Mouse (Mus musculus): Measurements from ENCODE around the gene Onecut3. TPM values are rescaled to one million over a fixed set of nuclear protein-coding genes. Genes with fewer than 3 reads are reported as not detected.

Onecut3 gene
- not detected in 2 replicates for total RNA-seq (2012; rRNA removed)

DNA sequence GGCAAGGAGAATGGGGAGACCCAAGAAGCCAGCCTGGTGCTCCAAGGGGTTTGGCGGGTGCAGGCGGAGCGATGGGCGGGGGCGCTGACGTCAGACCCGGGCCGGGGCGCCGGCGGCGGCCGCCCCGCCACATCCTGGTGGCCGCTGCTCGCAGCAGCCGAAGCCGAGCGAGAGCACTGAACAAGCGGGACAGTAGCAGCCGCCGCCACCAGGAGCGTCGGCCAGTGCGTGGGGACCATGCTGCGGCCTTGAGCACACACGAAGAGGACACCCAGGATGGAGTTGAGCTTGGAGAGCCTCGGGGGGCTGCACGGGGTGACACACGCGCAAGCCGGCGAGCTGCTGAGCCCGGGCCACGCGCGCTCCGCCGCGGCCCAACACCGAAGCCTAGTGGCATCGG, at the start of gene Onecut3:
TSS of gene Onecut3 (plus strand) at position 104 of the 400 bp plus-strand sequence.
- TF ChIP-seq MAFK (IDR thresholded peaks at IDR 0.05; ENCODE audit: insufficient read depth, low read depth, low read length): no peak
- no peak for TF ChIP-seq ZC3H11A (IDR thresholded peaks at IDR 0.05; ENCODE audit: borderline replicate concordance, low read depth, low read length)
- no peak for TF ChIP-seq CHD2 (IDR thresholded peaks at IDR 0.05; ENCODE audit: low read depth, low read length)
- TF ChIP-seq ZNF384 (IDR thresholded peaks at IDR 0.05; ENCODE audit: low read depth, low read length): no peak
- no peak for TF ChIP-seq HCFC1 (IDR thresholded peaks at IDR 0.05; ENCODE audit: borderline replicate concordance, insufficient read depth, low read length)
- Histone ChIP-seq H3K9me3 (ENCODE audit: control insufficient read depth, insufficient read depth, low read depth, low read length) (no peaks in the 10 kb centered on the region), H3K36me3 (ENCODE audit: control insufficient read depth, insufficient read depth, low read length, poor library complexity, severe bottlenecking) (no peaks in the 10 kb centered on the region), H3K27ac (ENCODE audit: insufficient read depth, low read depth, low read length, poor library complexity, severe bottlenecking) (no peak within 1 kb of the TSS), H3K4me1 (ENCODE audit: control insufficient read depth in 2 of 2, insufficient read depth in 2 of 2, low read length in 2 of 2, poor library complexity in 1 of 2) (peaks cover 0 to 7% of the 10 kb centered on the region in 2 experiments; a peak in 1 of 4 replicates), H3K9ac (ENCODE audit: insufficient read depth, low read depth, low read length, poor library complexity, severe bottlenecking) (peak within 1 kb of the TSS; percentile 11; the same call in 1 of the 2 replicates), H3K4me3 (ENCODE audit: insufficient read depth in 1 of 2, low read depth in 1 of 2, low read length in 2 of 2, poor library complexity in 1 of 2, severe bottlenecking in 1 of 2) (peak within 1 kb of the TSS; percentile 42 to 52; a peak in 3 of 4 replicates)
- DNase-seq (ENCODE audit: low read depth, low spot score): no peak
- in situ Hi-C loops (cut with MboI; ENCODE audit: low sequenced_read_pairs in 2 of 2, unreplicated experiment in 2 of 2): no loop called here

GRCm38 (mm10) chr10:80445052-80445451, 49.6 kb upstream of the Onecut3 start:
- H3K4me3 ChIP-seq (ENCODE audit: insufficient read depth in 1 of 2, low read depth in 1 of 2, low read length in 2 of 2, poor library complexity in 1 of 2, severe bottlenecking in 1 of 2): no peak overlapping the region
- DNase-seq (ENCODE audit: low read depth, low spot score): no peak
- peaks cover 2 to 5% of the 10 kb centered on the region in 2 experiments; a peak in 2 of 4 replicates for H3K4me1 ChIP-seq (ENCODE audit: control insufficient read depth in 2 of 2, insufficient read depth in 2 of 2, low read length in 2 of 2, poor library complexity in 1 of 2)
- H3K36me3 ChIP-seq (ENCODE audit: control insufficient read depth, insufficient read depth, low read length, poor library complexity, severe bottlenecking): no peaks in the 10 kb centered on the region
- TF ChIP-seq MAFK (IDR thresholded peaks at IDR 0.05; ENCODE audit: insufficient read depth, low read depth, low read length) (no peak), CHD2 (IDR thresholded peaks at IDR 0.05; ENCODE audit: low read depth, low read length) (no peak)
- H3K9ac ChIP-seq (ENCODE audit: insufficient read depth, low read depth, low read length, poor library complexity, severe bottlenecking): no peak overlapping the region
- H3K9me3 ChIP-seq (ENCODE audit: control insufficient read depth, insufficient read depth, low read depth, low read length): no peaks in the 10 kb centered on the region
- no peak overlapping the region for H3K27ac ChIP-seq (ENCODE audit: insufficient read depth, low read depth, low read length, poor library complexity, severe bottlenecking)
- in situ Hi-C loops (cut with MboI; ENCODE audit: low sequenced_read_pairs in 2 of 2, unreplicated experiment in 2 of 2): loop anchor here in 1 of 2 experiments (5.0 kb wide), 1 partner anchor 62 kb away; no protein-coding TSS in a partner anchor

DNA sequence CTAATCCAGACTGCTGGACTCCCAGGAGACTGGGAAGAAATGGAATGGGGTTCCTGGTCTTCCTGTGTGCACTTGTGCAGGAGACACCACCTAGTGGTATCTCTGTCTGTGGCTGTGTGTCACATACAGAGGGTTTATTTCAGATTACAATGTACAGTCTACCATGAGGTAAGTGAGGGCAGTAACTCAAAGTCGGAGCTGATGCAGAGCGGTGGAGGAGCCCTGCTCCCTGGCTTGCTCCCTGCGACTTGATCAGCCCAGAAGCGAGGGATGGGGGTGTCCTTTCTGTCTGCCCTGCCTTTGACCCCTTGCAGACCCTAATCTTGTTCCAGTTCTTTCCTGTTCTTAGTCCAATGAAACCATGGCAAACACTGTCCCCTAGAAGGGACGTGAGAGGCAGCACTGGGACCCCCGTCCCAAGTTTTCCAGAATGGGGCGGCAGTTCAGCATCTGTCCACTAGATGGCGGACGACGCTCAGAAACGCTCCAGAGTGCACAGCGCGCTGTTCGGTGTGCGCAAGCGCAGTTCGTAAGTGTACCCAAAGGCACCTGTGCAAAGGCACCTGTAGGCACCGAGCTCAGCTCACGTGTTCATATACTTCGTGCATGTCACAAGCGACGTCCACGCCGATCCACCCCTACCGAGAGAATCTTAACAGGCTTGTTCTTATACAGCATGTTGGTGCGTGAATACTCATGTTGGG, 48.6 kb upstream of the Onecut3 start:
- DNase-seq (ENCODE audit: low read depth, low spot score): peak; percentile 79
- Histone ChIP-seq H3K27ac (ENCODE audit: insufficient read depth, low read depth, low read length, poor library complexity, severe bottlenecking) (no peak overlapping the region), H3K36me3 (ENCODE audit: control insufficient read depth, insufficient read depth, low read length, poor library complexity, severe bottlenecking) (no peaks in the 10 kb centered on the region), H3K9me3 (ENCODE audit: control insufficient read depth, insufficient read depth, low read depth, low read length) (no peaks in the 10 kb centered on the region), H3K4me1 (ENCODE audit: control insufficient read depth in 2 of 2, insufficient read depth in 2 of 2, low read length in 2 of 2, poor library complexity in 1 of 2) (peaks cover 7 to 9% of the 10 kb centered on the region in 2 experiments), H3K4me3 (ENCODE audit: insufficient read depth in 1 of 2, low read depth in 1 of 2, low read length in 2 of 2, poor library complexity in 1 of 2, severe bottlenecking in 1 of 2) (peak overlapping the region in 1 of 2 experiments; percentile 6; a peak in 1 of 4 replicates), H3K9ac (ENCODE audit: insufficient read depth, low read depth, low read length, poor library complexity, severe bottlenecking) (no peak overlapping the region)
- in situ Hi-C loops (cut with MboI; ENCODE audit: low sequenced_read_pairs in 2 of 2, unreplicated experiment in 2 of 2): loop anchor here in 1 of 2 experiments (5.0 kb wide), 1 partner anchor 61 kb away; no protein-coding TSS in a partner anchor
- peak; percentile 90; the same call in 1 of the 2 replicates for TF ChIP-seq ZC3H11A (IDR thresholded peaks at IDR 0.05; ENCODE audit: borderline replicate concordance, low read depth, low read length)
- TF ChIP-seq HCFC1 (IDR thresholded peaks at IDR 0.05; ENCODE audit: borderline replicate concordance, insufficient read depth, low read length): no peak
- no peak for TF ChIP-seq MAFK (IDR thresholded peaks at IDR 0.05; ENCODE audit: insufficient read depth, low read depth, low read length)

DNA sequence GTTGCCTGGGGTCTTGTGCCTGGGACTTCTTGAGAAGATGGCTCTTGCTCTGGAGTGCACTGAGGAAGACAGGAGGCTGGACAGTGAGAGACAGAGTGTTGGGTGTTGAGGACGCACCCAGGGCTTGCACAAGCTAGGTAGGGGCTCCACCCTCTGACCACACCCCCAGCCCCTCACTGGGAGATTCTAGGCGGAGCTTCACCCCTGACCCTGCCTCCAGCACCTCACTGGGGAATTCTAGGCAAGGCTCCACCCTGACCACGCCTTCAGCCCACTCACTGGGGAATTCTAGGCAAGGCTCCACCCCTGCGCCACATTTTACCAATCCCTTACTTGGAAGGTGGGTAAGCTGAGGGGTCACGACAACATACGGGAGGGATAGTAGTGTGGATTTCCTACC, 44.0 kb upstream of the Onecut3 start:
- Histone ChIP-seq H3K9ac (ENCODE audit: insufficient read depth, low read depth, low read length, poor library complexity, severe bottlenecking) (0 out of 2 replicates have a peak overlapping the region, but pooled peaks have one; percentile 25), H3K4me3 (ENCODE audit: insufficient read depth in 1 of 2, low read depth in 1 of 2, low read length in 2 of 2, poor library complexity in 1 of 2, severe bottlenecking in 1 of 2) (peak overlapping the region; percentile 15 to 50; a peak in 3 of 4 replicates), H3K4me1 (ENCODE audit: control insufficient read depth in 2 of 2, insufficient read depth in 2 of 2, low read length in 2 of 2, poor library complexity in 1 of 2) (peaks cover 7 to 13% of the 10 kb centered on the region in 2 experiments), H3K9me3 (ENCODE audit: control insufficient read depth, insufficient read depth, low read depth, low read length) (no peaks in the 10 kb centered on the region), H3K36me3 (ENCODE audit: control insufficient read depth, insufficient read depth, low read length, poor library complexity, severe bottlenecking) (no peaks in the 10 kb centered on the region), H3K27ac (ENCODE audit: insufficient read depth, low read depth, low read length, poor library complexity, severe bottlenecking) (no peak overlapping the region)
- DNase-seq (ENCODE audit: low read depth, low spot score): peak; percentile 92
- in situ Hi-C loops (cut with MboI; ENCODE audit: low sequenced_read_pairs in 2 of 2, unreplicated experiment in 2 of 2): no loop called here
- TF ChIP-seq ZC3H11A (IDR thresholded peaks at IDR 0.05; ENCODE audit: borderline replicate concordance, low read depth, low read length): no peak

- TF ChIP-seq MAFK (IDR thresholded peaks at IDR 0.05; ENCODE audit: insufficient read depth, low read depth, low read length) (no peak), HCFC1 (IDR thresholded peaks at IDR 0.05; ENCODE audit: borderline replicate concordance, insufficient read depth, low read length) (no peak)
- in situ Hi-C loops (cut with MboI; ENCODE audit: low sequenced_read_pairs in 2 of 2, unreplicated experiment in 2 of 2): no loop called here
These were observed 41.0 kb upstream of the Onecut3 start for GRCm38 (mm10) chr10:80453601-80454000.

More at GRCm38 (mm10) chr10:80453601-80454000, 41.0 kb upstream of the Onecut3 start:
- Histone ChIP-seq H3K36me3 (ENCODE audit: control insufficient read depth, insufficient read depth, low read length, poor library complexity, severe bottlenecking) (no peaks in the 10 kb centered on the region), H3K27ac (ENCODE audit: insufficient read depth, low read depth, low read length, poor library complexity, severe bottlenecking) (no peak overlapping the region), H3K4me3 (ENCODE audit: insufficient read depth in 1 of 2, low read depth in 1 of 2, low read length in 2 of 2, poor library complexity in 1 of 2, severe bottlenecking in 1 of 2) (no peak overlapping the region), H3K9ac (ENCODE audit: insufficient read depth, low read depth, low read length, poor library complexity, severe bottlenecking) (no peak overlapping the region), H3K9me3 (ENCODE audit: control insufficient read depth, insufficient read depth, low read depth, low read length) (no peaks in the 10 kb centered on the region), H3K4me1 (ENCODE audit: control insufficient read depth in 2 of 2, insufficient read depth in 2 of 2, low read length in 2 of 2, poor library complexity in 1 of 2) (peaks cover 5 to 10% of the 10 kb centered on the region in 2 experiments)
- DNase-seq (ENCODE audit: low read depth, low spot score): no peak

Data from ES-E14 (cell line).